Mouse (Mus musculus): ENCODE data around the gene Pram1.
A peak's percentile ranks its signal among the peaks of the same experiment; 100 is the strongest.

Gene Pram1

DNA sequence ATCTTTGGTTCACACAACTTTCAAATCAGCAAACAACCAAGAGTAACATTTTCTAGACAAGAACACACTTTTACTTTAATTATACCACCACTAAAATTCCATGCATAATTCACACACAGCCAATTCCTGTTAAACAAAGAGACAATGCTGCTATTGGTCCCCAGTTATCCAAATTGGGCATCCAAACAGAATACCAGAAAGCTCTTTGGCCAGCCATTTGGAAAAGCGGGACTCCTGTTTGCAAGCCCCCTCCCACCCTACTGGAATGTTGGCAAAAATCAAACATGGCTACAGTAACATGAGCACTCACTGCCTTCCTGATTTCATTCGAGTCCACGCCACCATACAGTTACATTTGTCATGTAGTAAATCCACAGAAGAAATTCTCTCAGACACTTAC lies 31.8 kb downstream of the Pram1 start:
- DNase-seq (ENCODE audit: low spot score): no peak

- DNase-seq (ENCODE audit: low spot score): no peak
Observed at GRCm38 (mm10) chr17:33673837-33674236, 36.0 kb downstream of the Pram1 start.

DNA sequence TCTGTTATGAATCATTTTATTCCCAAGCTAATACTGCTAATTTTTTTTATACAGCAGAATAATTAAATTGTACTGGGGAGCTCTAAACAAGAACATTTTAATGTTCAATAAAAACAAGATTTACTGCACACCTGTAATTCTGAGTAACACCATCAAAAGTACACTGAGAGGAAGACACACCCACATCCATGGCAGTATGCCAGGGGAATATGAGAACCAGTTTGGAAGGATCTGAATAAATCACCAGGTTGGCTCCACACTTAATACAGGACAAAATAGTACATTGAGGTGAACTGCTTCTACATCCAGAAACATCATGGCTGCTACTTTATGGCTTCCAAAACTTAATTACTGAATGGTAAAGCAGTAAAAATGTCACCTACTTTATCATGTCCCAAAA lies 37.6 kb downstream of the Pram1 start:
- no peak for DNase-seq (ENCODE audit: low spot score)

- DNase-seq (ENCODE audit: low spot score): no peak
Observed at GRCm38 (mm10) chr17:33676086-33676485, 38.2 kb downstream of the Pram1 start.

DNA sequence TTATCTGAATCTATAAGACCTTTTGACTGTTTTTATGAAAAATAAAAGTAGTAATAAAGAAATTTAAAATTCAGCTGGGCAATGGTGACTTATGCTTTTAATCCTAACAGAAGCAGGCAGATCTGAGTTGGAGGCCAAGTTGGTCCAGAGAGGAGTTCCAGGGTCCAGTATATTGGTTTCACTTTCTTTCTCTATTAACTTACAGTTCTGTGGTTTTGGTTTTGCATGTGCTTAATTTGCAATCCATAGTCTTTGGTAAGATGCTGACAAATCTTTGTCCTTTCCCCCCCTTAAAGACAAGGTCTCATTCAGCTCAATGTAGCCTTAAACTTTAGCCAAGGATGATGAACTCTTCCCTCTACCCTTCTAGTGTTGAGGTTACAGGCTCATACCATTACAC lies 40.9 kb downstream of the Pram1 start:
- DNase-seq (ENCODE audit: low spot score): no peak

DNA sequence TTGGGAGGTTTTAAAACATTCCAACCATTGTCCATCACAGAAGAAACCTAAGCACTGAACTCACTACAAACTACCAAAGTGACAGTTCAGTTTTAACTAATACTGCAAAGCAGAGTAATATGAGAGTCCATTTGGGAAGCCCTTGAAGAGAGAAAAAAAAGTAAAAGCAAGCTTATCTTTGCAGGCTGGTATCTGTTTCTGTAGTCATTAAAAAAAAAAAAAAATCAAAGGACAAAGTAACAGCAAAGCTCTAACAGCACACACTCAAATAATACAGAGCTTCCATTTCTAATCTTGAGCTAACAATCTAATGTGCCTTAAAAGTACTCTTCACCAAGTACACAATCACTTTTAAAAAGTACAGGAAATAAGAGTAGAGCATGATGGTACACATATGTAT lies 43.9 kb downstream of the Pram1 start:
- no peak for DNase-seq (ENCODE audit: low spot score)

GRCm38 (mm10) chr17:33684671-33685231 lies 46.9 kb downstream of the Pram1 start:
- DNase-seq (ENCODE audit: low spot score): peak; percentile 55

DNA sequence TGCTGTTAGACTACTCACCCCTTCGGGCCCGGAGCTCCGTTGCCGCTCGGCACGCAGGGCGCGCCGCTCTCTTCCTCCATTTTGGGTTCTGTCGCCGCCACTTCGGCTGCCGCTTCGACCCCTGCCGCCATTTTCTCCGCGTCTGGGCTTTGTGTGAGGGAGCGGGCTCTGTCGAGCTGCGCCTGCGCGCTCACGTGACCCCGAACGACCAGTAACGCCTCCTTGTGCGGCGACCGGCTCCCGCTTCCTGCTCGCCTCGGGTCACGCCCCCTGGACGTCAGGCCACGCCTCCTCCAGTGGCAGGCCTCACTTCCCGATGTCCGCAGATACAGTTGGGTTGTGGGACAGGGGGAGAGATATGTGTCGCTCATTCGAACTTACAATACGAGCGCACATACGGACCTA lies 47.4 kb downstream of the Pram1 start:
- DNase-seq (ENCODE audit: low spot score): peak; percentile 94

- DNase-seq (ENCODE audit: low spot score): no peak
Observed at GRCm38 (mm10) chr17:33686760-33687159, 48.9 kb downstream of the Pram1 start, which contains the start of gene Hnrnpm. TSS of gene Hnrnpm (minus strand) at chr17:33686860.
